Mouse (Mus musculus) G1E (cell line): ENCODE data around the gene Tmem39b. TPM values are rescaled to one million over a fixed set of nuclear protein-coding genes. Genes with fewer than 3 reads are reported as not detected.

Source experiments
- ATAC-seq: 2 replicates; pipeline ENCODE4 v1.8.0; 2016; ENCODE audit warnings: mild to moderate bottlenecking; ENCODE audit not compliant: insufficient number of reproducible peaks, poor library complexity, low FRiP score, severe bottlenecking; ENCODE audit errors: extremely low read depth
- DNase-seq: peaks from one replicate; pipeline ENCODE4 v3.0.0; 2012; ENCODE audit warnings: low spot score
- H3K27me3 ChIP-seq: 2 replicates; pipeline ENCODE4 v1.6.1; 2012; ENCODE audit warnings: mild to moderate bottlenecking, low read length, inconsistent platforms; ENCODE audit not compliant: insufficient read depth
- H3K36me3 ChIP-seq: replicated peaks from 2 replicates; pipeline ENCODE3; 2012; ENCODE audit warnings: mild to moderate bottlenecking, inconsistent platforms
- H3K4me1 ChIP-seq: 2 replicates; pipeline ENCODE4 v1.6.1; 2012; ENCODE audit warnings: low read depth, low read length, inconsistent platforms, mixed read lengths; ENCODE audit not compliant: insufficient read depth
- H3K4me3 ChIP-seq: 2 replicates; pipeline ENCODE4 v1.5.1; 2012; ENCODE audit warnings: low read depth, mild to moderate bottlenecking, inconsistent platforms, low read length, moderate library complexity, mixed read lengths
- H3K9me3 ChIP-seq: replicated peaks from 2 replicates; pipeline ENCODE4 v1.6.1; 2012; ENCODE audit warnings: inconsistent platforms
- CTCF ChIP-seq: IDR thresholded peaks from 2 replicates; pipeline ENCODE4 v1.5.1; 2012; ENCODE audit warnings: low read depth, low read length, inconsistent platforms, mixed read lengths
- GATA1 ChIP-seq: IDR thresholded peaks from 2 replicates; pipeline ENCODE4 v1.6.1; 2012; ENCODE audit warnings: borderline replicate concordance, low read length, inconsistent platforms, mixed read lengths
- GATA2 ChIP-seq: IDR thresholded peaks from 2 replicates; pipeline ENCODE4 v1.6.1; 2012; ENCODE audit warnings: low read depth, low read length, inconsistent platforms, borderline replicate concordance
- POLR2AphosphoS5 ChIP-seq: IDR thresholded peaks from 2 replicates; pipeline ENCODE4 v1.6.1; 2012; ENCODE audit warnings: low read depth, low read length, inconsistent platforms; ENCODE audit not compliant: insufficient replicate concordance
- TAL1 ChIP-seq: conservative IDR thresholded peaks from 2 replicates; pipeline ENCODE4 v1.6.1; 2012; ENCODE audit warnings: low read depth, low read length, inconsistent platforms, mixed read lengths
- polyA plus RNA-seq: library from polyadenylated mRNA; stranded (reverse); fragments of >175 nt; gene quantifications from 2 replicates; pipeline ENCODE4 v1.2.3, GENCODE M21; 2012
- total RNA-seq, 2 experiments: library from RNA; stranded (forward) in 1 of 2; stranded (reverse) in 1 of 2; fragments of 200-1000 nt in 1 of 2; fragments of >200 nt in 1 of 2; fragmentation: Nextera tagmentation in 1 of 2; gene quantifications; 2 replicates each; pipeline ENCODE4 v1.2.3; 2014 to 2017

The Tmem39b gene
- total and polyA plus RNA-seq, 3 experiments: 3.9 to 34.3 (median 18.3) TPM

GRCm38 (mm10) chr4:129630944-129631343, 65.7 kb downstream of the Tmem39b start:
- Histone ChIP-seq H3K4me3 (no peak overlapping the region), H3K4me1 (peaks cover 55% of the 10 kb centered on the region), H3K9me3 (no peaks in the 10 kb centered on the region), H3K27me3 (no peaks in the 10 kb centered on the region; the same call in 1 of the 2 replicates), H3K36me3 (peaks cover 97% of the 10 kb centered on the region)
- TF ChIP-seq GATA1: no peak
- TF ChIP-seq GATA2: no peak
- no peak for TF ChIP-seq CTCF
- TF ChIP-seq TAL1: no peak
- TF ChIP-seq POLR2AphosphoS5: no peak
- DNase-seq: no peak
- no peak for ATAC-seq

Other genes starting within 250 kb of the Tmem39b start
- 25.0 and 91.3 TPM in 2 replicates for gene Bsdc1, start 235.3 kb downstream of the Tmem39b start, total RNA-seq (2014; fragmentation: Nextera tagmentation)
- 28.4 and 29.1 TPM in 2 replicates for gene Bsdc1, start 235.3 kb downstream of the Tmem39b start, total RNA-seq (2017)
- gene Bsdc1, start 235.3 kb downstream of the Tmem39b start, polyA plus RNA-seq: 25.7 and 34.8 TPM in 2 replicates
- not detected in 2 replicates for gene Tssk3, start 205.8 kb downstream of the Tmem39b start, total RNA-seq (2014; fragmentation: Nextera tagmentation)
- gene Tssk3, start 205.8 kb downstream of the Tmem39b start, total RNA-seq (2017): 0.38 TPM in 1 of 2 replicates, not detected in the other
- gene Tssk3, start 205.8 kb downstream of the Tmem39b start, polyA plus RNA-seq: not detected in 2 replicates
- gene Fam229a, start 205.6 kb downstream of the Tmem39b start, total RNA-seq (2014; fragmentation: Nextera tagmentation): not detected in 2 replicates
- not detected in 2 replicates for gene Fam229a, start 205.6 kb downstream of the Tmem39b start, total RNA-seq (2017)
- gene Fam229a, start 205.6 kb downstream of the Tmem39b start, polyA plus RNA-seq: 0.31 TPM in 1 of 2 replicates, not detected in the other
- gene Marcksl1, start 183.3 kb downstream of the Tmem39b start, total RNA-seq (2014; fragmentation: Nextera tagmentation): 14.5 and 18.7 TPM in 2 replicates
- 13.4 and 13.6 TPM in 2 replicates for gene Marcksl1, start 183.3 kb downstream of the Tmem39b start, total RNA-seq (2017)
- 38.9 and 47.0 TPM in 2 replicates for gene Marcksl1, start 183.3 kb downstream of the Tmem39b start, polyA plus RNA-seq
- 79.8 and 86.5 TPM in 2 replicates for gene Hdac1, start 154.1 kb downstream of the Tmem39b start, total RNA-seq (2014; fragmentation: Nextera tagmentation)
- gene Hdac1, start 154.1 kb downstream of the Tmem39b start, total RNA-seq (2017): 64.5 and 76.7 TPM in 2 replicates
- 53.7 and 63.6 TPM in 2 replicates for gene Hdac1, start 154.1 kb downstream of the Tmem39b start, polyA plus RNA-seq
- gene Lck, start 123.2 kb downstream of the Tmem39b start, total RNA-seq (2014; fragmentation: Nextera tagmentation): 3.5 TPM in 1 of 2 replicates, not detected in the other
- 1.7 and 2.1 TPM in 2 replicates for gene Lck, start 123.2 kb downstream of the Tmem39b start, total RNA-seq (2017)
- gene Lck, start 123.2 kb downstream of the Tmem39b start, polyA plus RNA-seq: 1.3 and 1.8 TPM in 2 replicates
- gene Fam167b, start 118.3 kb downstream of the Tmem39b start, total RNA-seq (2014; fragmentation: Nextera tagmentation): not detected in 2 replicates
- not detected in 2 replicates for gene Fam167b, start 118.3 kb downstream of the Tmem39b start, total RNA-seq (2017)
- not detected in 2 replicates for gene Fam167b, start 118.3 kb downstream of the Tmem39b start, polyA plus RNA-seq
- 152 and 159 TPM in 2 replicates for gene Eif3i, start 96.2 kb downstream of the Tmem39b start, total RNA-seq (2014; fragmentation: Nextera tagmentation)
- gene Eif3i, start 96.2 kb downstream of the Tmem39b start, total RNA-seq (2017): 241 and 272 TPM in 2 replicates
- 130 and 133 TPM in 2 replicates for gene Eif3i, start 96.2 kb downstream of the Tmem39b start, polyA plus RNA-seq
- 129 and 155 TPM in 2 replicates for gene Tmem234, start 96.2 kb downstream of the Tmem39b start, total RNA-seq (2014; fragmentation: Nextera tagmentation)
- gene Tmem234, start 96.2 kb downstream of the Tmem39b start, total RNA-seq (2017): 104 and 120 TPM in 2 replicates
- 207 and 224 TPM in 2 replicates for gene Tmem234, start 96.2 kb downstream of the Tmem39b start, polyA plus RNA-seq
- gene Dcdc2b, start 82.6 kb downstream of the Tmem39b start, total RNA-seq (2014; fragmentation: Nextera tagmentation): 1.7 TPM in 1 of 2 replicates, not detected in the other
- 0.33 TPM in 1 of 2 replicates, not detected in the other for gene Dcdc2b, start 82.6 kb downstream of the Tmem39b start, total RNA-seq (2017)
- 0.25 TPM in 1 of 2 replicates, not detected in the other for gene Dcdc2b, start 82.6 kb downstream of the Tmem39b start, polyA plus RNA-seq
- 23.6 and 24.4 TPM in 2 replicates for gene Iqcc, start 77.7 kb downstream of the Tmem39b start, total RNA-seq (2014; fragmentation: Nextera tagmentation)
- 35.0 and 36.7 TPM in 2 replicates for gene Iqcc, start 77.7 kb downstream of the Tmem39b start, total RNA-seq (2017)
- gene Iqcc, start 77.7 kb downstream of the Tmem39b start, polyA plus RNA-seq: 7.0 and 8.8 TPM in 2 replicates
- gene Ccdc28b, start 72.9 kb downstream of the Tmem39b start, total RNA-seq (2014; fragmentation: Nextera tagmentation): 1.1 TPM in 1 of 2 replicates, not detected in the other
- gene Ccdc28b, start 72.9 kb downstream of the Tmem39b start, total RNA-seq (2017): 20.7 and 23.8 TPM in 2 replicates
- 4.8 and 4.9 TPM in 2 replicates for gene Ccdc28b, start 72.9 kb downstream of the Tmem39b start, polyA plus RNA-seq
- gene Txlna, start 55.8 kb downstream of the Tmem39b start, total RNA-seq (2014; fragmentation: Nextera tagmentation): 35.5 and 39.7 TPM in 2 replicates
- 73.5 and 79.6 TPM in 2 replicates for gene Txlna, start 55.8 kb downstream of the Tmem39b start, total RNA-seq (2017)
- 57.1 and 62.5 TPM in 2 replicates for gene Txlna, start 55.8 kb downstream of the Tmem39b start, polyA plus RNA-seq
- 54.7 and 57.9 TPM in 2 replicates for gene Kpna6, start 24.1 kb downstream of the Tmem39b start, total RNA-seq (2014; fragmentation: Nextera tagmentation)
- 21.0 and 23.1 TPM in 2 replicates for gene Kpna6, start 24.1 kb downstream of the Tmem39b start, total RNA-seq (2017)
- gene Kpna6, start 24.1 kb downstream of the Tmem39b start, polyA plus RNA-seq: 19.9 and 21.0 TPM in 2 replicates
- gene Khdrbs1, start 45.5 kb upstream of the Tmem39b start, total RNA-seq (2014; fragmentation: Nextera tagmentation): 133 and 137 TPM in 2 replicates
- gene Khdrbs1, start 45.5 kb upstream of the Tmem39b start, total RNA-seq (2017): 72.6 and 87.2 TPM in 2 replicates
- 260 and 353 TPM in 2 replicates for gene Khdrbs1, start 45.5 kb upstream of the Tmem39b start, polyA plus RNA-seq
- gene Ptp4a2, start 114.4 kb upstream of the Tmem39b start, total RNA-seq (2014; fragmentation: Nextera tagmentation): 712 and 801 TPM in 2 replicates
- 371 and 464 TPM in 2 replicates for gene Ptp4a2, start 114.4 kb upstream of the Tmem39b start, total RNA-seq (2017)
- 37.5 and 45.6 TPM in 2 replicates for gene Ptp4a2, start 114.4 kb upstream of the Tmem39b start, polyA plus RNA-seq
- gene Spocd1, start 232.4 kb upstream of the Tmem39b start, total RNA-seq (2014; fragmentation: Nextera tagmentation): not detected in 2 replicates
- gene Spocd1, start 232.4 kb upstream of the Tmem39b start, total RNA-seq (2017): not detected in 2 replicates
- not detected in 2 replicates for gene Spocd1, start 232.4 kb upstream of the Tmem39b start, polyA plus RNA-seq